Mouse (Mus musculus) E14TG2a.4 (cell line): ENCODE measurements at regions not wholly inside any gene's neighbourhood (a gene's known extent, or its start where the extent isn't known, plus 50 kb on each side); places are given as distances from the start of the nearest gene placed in this dataset.

Experiments used
- CTCF ChIP-seq: conservative IDR thresholded peaks from 2 replicates; pipeline ENCODE4 v1.5.1; 2014; ENCODE audit warnings: low read length
- POU5F1 ChIP-seq: IDR thresholded peaks from 2 replicates; pipeline ENCODE4 v1.6.1; 2014; ENCODE audit warnings: low read length, borderline replicate concordance

DNA sequence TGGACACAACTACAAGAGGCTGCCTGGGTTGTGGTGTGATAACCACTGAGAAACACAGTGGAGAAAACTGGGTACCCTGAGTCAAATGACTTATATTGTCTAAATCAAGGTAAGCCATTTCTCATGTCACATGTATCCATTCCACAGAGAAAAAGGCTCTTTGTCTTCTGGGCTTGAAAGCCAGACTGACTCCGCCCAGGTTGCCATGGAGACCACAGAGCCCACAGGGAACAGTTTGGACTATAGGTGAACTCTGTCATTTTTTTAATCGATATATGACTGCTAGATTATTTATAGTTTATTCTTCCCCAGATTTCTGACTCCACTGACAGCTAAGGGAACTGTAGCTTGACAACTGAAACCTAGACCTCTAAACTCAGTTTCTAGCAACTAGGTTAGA is 80.7 kb upstream of the Thpo start:
- TF ChIP-seq CTCF (no peak), POU5F1 (no peak)
